Mouse (Mus musculus): ENCODE measurements around the gene Nipa1. TPM values are rescaled to one million over a fixed set of nuclear protein-coding genes. Genes with fewer than 3 reads are reported as not detected.

The Nipa1 gene
- total RNA-seq, 2 experiments from 2014 or later, result 3.4 to 3.8 TPM

DNA sequence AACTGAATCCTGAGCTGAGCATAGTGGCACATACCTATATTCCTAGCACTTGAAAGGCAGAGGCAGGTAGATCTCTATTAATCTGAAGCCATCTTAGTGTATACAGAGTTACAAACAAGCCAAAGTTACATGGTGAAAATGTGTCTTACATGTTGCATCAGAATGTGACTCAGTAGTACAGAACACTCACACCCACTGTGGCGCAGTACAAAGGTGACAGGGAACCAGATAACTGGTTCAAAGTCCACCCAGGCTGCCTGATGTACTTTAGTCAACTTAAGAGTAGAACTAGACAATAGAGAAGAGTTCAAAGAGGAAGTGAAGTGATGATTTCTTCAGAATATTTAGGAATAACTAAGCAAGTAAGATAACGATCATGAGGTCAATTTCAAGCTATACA lies 84.7 kb downstream of the Nipa1 start:
- no peak for DNase-seq

DNA sequence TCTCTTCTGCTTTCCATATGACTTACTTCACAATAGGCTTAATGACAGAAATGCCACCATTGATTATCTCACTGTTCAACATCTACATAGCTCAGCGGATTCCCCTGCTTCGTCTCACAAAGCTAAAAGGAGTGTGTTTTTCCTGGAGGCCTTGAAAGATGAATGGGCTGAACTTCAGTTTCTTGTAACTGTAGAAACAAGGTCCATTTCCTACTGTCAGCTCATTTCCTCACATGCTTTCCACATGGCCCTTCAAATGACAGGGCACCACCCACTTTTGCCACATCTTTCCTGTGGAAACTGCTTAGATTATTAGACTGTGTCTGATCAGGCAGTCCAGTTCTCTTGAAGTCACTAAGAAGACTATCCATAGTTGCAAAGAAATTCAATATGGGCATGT lies 91.1 kb downstream of the Nipa1 start:
- DNase-seq, result no peak

Other genes with a start within 250 kb of the Nipa1 start
- gene Tubgcp5, start 225.8 kb downstream of the Nipa1 start, total RNA-seq (2021), result 10 to 100 TPM; 10.3 to 14.5 TPM
- gene Cyfip1, start 178.2 kb downstream of the Nipa1 start, total RNA-seq (2021), result 10 to 100 TPM; 32.1 to 39.8 TPM
- 10 to 100 TPM; 34.6 to 35.8 TPM for gene Nipa2, start 57.5 kb downstream of the Nipa1 start, total RNA-seq (2021)
- 10 to 100 TPM; 30.3 to 35.7 TPM for gene Herc2, start 30.2 kb upstream of the Nipa1 start, total RNA-seq (2021)
- not detected for gene Oca2, start 219.8 kb upstream of the Nipa1 start, total RNA-seq (2021)

Data from gastrocnemius, postnatal 10 days (tissue).